Mouse (Mus musculus) hindbrain, postnatal 0 days (tissue): ENCODE measurements around the gene Brinp1. TPM values are rescaled to one million over a fixed set of nuclear protein-coding genes. Genes with fewer than 3 reads are reported as not detected.
A peak's percentile ranks its signal among the peaks of the same experiment; 100 is the strongest.

Experiments used
- ATAC-seq: fragments of 200-750 bp; cut with Nextera tagmentation; 2 replicates; pipeline ENCODE4 v1.8.0; 2017; ENCODE audit warnings: mild to moderate bottlenecking, moderate TSS enrichment, moderate library complexity
- DNase-seq: peaks from one replicate; pipeline ENCODE4 v3.0.0-alpha.2; 2015; ENCODE audit warnings: low spot score
- H3K27ac ChIP-seq: fragments of 300-500 bp; sonication (generic); 2 replicates; pipeline ENCODE4 v1.5.1; 2014; ENCODE audit warnings: mild to moderate bottlenecking
- H3K27me3 ChIP-seq: fragments of 300-500 bp; sonication (generic); 2 replicates; pipeline ENCODE4 v1.6.1; 2014; ENCODE audit warnings: low read length, mixed read lengths; ENCODE audit not compliant: insufficient read depth
- H3K36me3 ChIP-seq: fragments of 300-500 bp; sonication (generic); 2 replicates; pipeline ENCODE4 v1.6.1; 2014; ENCODE audit warnings: low read length, mixed read lengths; ENCODE audit not compliant: insufficient read depth
- H3K4me1 ChIP-seq: fragments of 300-500 bp; sonication (generic); 2 replicates; pipeline ENCODE4 v1.6.1; 2014; ENCODE audit warnings: antibody characterized with exemption, low read length, mixed read lengths; ENCODE audit not compliant: insufficient read depth
- H3K4me2 ChIP-seq: fragments of 300-500 bp; sonication (generic); 2 replicates; pipeline ENCODE4 v1.6.1; 2014; ENCODE audit warnings: low read depth, mild to moderate bottlenecking, low read length, moderate library complexity, mixed read lengths
- H3K4me3 ChIP-seq: fragments of 300-500 bp; sonication (generic); 2 replicates; pipeline ENCODE4 v1.5.1; 2014; ENCODE audit warnings: low read length
- H3K9ac ChIP-seq: fragments of 300-500 bp; sonication (generic); replicated peaks from 2 replicates; pipeline ENCODE4 v1.6.1; 2014; ENCODE audit warnings: mild to moderate bottlenecking, low read length, moderate library complexity, mixed read lengths
- H3K9me3 ChIP-seq: fragments of 300-500 bp; sonication (generic); 2 replicates; pipeline ENCODE4 v1.6.1; 2016; ENCODE audit warnings: low read length, mixed read lengths
- CTCF ChIP-seq: IDR thresholded peaks from 2 replicates; pipeline ENCODE4 v1.5.1; 2016; ENCODE audit warnings: antibody characterized with exemption, control low read depth, low read depth
- WGBS: fragments of 180-500 bp; shearing (Covaris S2); extraction: QIAGEN DNeasy Blood & Tissue Kit; methylation state at CpG from one replicate; pipeline ENCODE4 v1.1.7; 2014; 5-methylcytosine and 5-hydroxymethylcytosine counted together
- polyA plus RNA-seq: library from polyadenylated mRNA; unstranded; fragments of >200 nt; fragmentation: Nextera tagmentation; extraction: Ambion mirVana; gene quantifications from 2 replicates; pipeline ENCODE4 v1.2.1, GENCODE M21; 2015
- total RNA-seq: library from RNA; depleted of rRNA; stranded (reverse); fragments of >200 nt; gene quantifications from 2 replicates; pipeline ENCODE4 v1.2.3, GENCODE M21; 2014

Brinp1 gene
- total and polyA plus RNA-seq, 2 experiments from 2014 or later = 80.5 to 127 TPM

DNA sequence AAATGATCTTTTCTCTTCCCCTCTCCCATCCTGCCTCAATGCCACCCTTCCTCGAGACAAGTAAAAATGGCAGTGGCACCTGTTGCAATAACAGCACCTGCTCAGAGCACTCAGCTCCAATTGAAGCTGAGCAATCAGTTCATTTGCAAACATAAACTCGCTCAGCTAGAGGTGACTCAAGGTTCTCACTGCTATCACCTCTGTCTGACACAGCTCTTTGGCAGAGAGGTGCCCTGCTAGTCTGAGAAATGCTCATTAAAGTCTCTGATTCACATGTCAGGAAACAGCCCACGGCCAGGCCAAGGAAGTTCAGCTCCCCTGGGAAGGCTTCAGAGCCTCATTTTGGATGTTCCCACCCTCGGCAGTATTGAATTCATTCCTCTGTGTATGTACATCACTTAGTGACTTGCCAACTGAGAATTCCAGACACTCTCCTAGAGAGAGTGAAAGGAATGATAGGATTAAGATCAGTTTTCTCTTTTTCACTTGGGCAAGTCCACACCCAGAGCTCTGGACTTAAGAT is 165.7 kb downstream of the Brinp1 start:
- DNase-seq (no peak), ATAC-seq (no peak)
- Histone ChIP-seq H3K4me2 (no peak overlapping the region), H3K27me3 (no peaks in the 10 kb centered on the region), H3K9me3 (no peaks in the 10 kb centered on the region), H3K27ac (no peak overlapping the region), H3K9ac (no peak overlapping the region), H3K4me3 (no peak overlapping the region), H3K36me3 (no peaks in the 10 kb centered on the region), H3K4me1 (no peaks in the 10 kb centered on the region)
- no peak for TF ChIP-seq CTCF
- 55% methylated on average over 4 of the region's 4 CpGs for WGBS

DNA sequence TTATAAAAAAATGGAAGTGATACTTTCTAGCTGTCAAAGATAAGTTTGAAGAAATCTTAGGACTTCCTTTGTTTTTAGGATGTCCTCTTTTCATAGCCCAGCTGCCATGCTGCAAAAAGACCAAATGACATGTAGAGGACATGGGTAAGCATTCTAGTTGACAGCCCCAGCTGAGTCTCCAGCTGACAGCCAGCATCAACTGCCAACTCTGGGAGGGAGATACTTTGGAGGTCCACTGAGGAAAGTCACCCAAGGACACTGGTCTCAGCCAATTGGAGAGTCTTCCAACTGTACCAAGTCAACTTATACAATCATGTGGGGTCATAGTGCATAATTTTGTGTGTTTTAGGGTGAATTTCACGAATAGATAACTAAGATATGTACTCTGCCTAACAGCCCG is 166.6 kb downstream of the Brinp1 start:
- 73% methylated on average over 2 of the region's 2 CpGs for WGBS
- H3K36me3 ChIP-seq = no peaks in the 10 kb centered on the region
- no peaks in the 10 kb centered on the region for H3K4me1 ChIP-seq
- ATAC-seq = no peak
- H3K4me2 ChIP-seq = no peak overlapping the region
- DNase-seq = no peak
- TF ChIP-seq CTCF = no peak
- H3K9me3 ChIP-seq = no peaks in the 10 kb centered on the region
- H3K27ac ChIP-seq = no peak overlapping the region
- H3K27me3 ChIP-seq = no peaks in the 10 kb centered on the region
- H3K4me3 ChIP-seq = no peak overlapping the region
- no peak overlapping the region for H3K9ac ChIP-seq

DNA sequence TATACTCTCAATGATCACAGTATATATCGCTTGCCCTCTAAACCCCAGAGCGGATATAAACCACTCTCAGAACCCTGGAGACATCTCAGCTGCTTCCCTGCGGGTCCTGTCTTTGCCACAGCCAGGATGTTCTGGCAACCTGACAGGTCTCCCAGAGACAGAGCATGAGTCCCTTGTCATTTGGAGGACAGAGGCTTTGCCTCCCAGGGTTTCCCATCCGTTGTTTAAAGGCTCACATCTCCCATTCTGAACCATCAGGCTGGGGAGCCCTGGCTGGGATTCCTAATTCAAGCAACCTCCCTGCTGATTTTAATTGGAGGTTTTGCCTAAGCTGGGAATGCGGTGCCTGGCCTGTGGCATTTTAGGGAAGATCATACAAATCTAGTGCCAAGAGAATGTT is 185.9 kb downstream of the Brinp1 start:
- no peaks in the 10 kb centered on the region for H3K9me3 ChIP-seq
- no peaks in the 10 kb centered on the region for H3K36me3 ChIP-seq
- no peaks in the 10 kb centered on the region for H3K27me3 ChIP-seq
- no peak overlapping the region for H3K9ac ChIP-seq
- H3K27ac ChIP-seq = no peak overlapping the region
- no peak overlapping the region for H3K4me2 ChIP-seq
- WGBS = 24% methylated on average over 5 of the region's 5 CpGs
- DNase-seq (peak; percentile 31), ATAC-seq (peak; percentile 11; the same call in 1 of the 2 replicates)
- no peak overlapping the region for H3K4me3 ChIP-seq
- H3K4me1 ChIP-seq = peaks cover 3% of the 10 kb centered on the region; the same call in 1 of the 2 replicates
- no peak for TF ChIP-seq CTCF

DNA sequence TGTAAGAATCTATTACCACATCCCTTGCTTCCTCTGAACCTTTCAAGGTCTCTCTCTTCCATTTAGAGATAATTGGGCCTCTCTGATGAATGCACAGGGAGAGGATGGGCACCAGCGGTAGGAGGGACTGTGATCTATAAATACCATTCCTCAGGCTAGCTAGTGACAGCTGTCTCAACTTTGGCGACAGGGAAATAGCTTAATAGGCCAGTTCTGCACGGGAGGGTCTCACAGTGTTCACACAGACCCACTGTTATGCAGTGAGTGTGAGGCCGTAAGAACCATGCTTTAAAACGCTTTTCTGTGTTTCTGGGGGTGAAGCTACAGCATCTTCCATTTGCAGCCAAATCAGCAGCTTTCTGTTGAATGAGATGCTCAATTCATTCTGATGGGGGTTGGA is 186.8 kb downstream of the Brinp1 start:
- Histone ChIP-seq H3K27me3 (no peaks in the 10 kb centered on the region), H3K27ac (no peak overlapping the region), H3K4me2 (no peak overlapping the region), H3K4me3 (no peak overlapping the region), H3K9ac (no peak overlapping the region), H3K36me3 (peaks cover 2% of the 10 kb centered on the region; the same call in 1 of the 2 replicates), H3K9me3 (no peaks in the 10 kb centered on the region), H3K4me1 (peaks cover 3% of the 10 kb centered on the region; the same call in 1 of the 2 replicates)
- TF ChIP-seq CTCF = no peak
- 39% methylated on average over 5 of the region's 5 CpGs for WGBS
- ATAC-seq (no peak), DNase-seq (no peak)

DNA sequence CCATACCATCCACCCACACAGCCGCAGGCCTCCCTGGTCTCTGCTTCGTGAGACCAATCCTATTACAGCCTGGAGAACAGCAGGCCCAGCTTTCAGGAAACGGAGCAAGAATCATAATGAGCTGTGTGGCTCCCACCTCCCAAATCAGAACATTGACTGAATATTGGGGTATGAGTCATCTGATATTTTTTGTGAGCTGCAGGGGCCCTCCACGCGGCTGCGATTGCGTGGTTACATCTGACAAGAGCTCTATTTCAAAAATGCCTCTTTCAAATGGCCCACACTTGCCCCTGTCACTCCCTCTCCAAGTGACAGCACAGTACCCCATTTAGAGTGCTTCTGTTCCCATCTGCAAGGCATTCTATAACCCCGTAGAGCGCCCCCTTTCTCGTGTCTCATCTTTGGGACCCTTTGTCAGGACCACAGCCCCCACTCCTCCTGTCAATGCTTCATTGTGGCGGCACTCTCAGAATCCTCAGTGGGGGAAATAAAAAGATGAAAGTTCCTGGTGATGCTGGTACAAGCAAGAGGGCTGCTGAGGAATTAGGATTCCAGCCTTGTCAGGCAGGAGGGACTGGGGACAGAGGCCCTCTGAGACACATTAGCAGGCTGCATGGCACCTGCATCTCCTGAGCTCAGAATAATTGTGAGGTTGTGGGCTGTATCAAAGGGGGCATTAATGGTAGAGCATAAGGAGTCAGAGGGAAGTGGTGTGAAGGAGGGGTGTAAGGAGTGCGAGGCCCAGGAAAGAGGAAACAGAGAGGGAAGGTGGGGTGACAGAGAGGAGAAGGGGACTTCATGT is 188.2 kb downstream of the Brinp1 start:
- no peaks in the 10 kb centered on the region for H3K9me3 ChIP-seq
- peak; percentile 56 for DNase-seq
- ATAC-seq = peak; percentile 85
- peaks cover 3% of the 10 kb centered on the region; the same call in 1 of the 2 replicates for H3K4me1 ChIP-seq
- H3K4me2 ChIP-seq = no peak overlapping the region
- peak overlapping the region; percentile 45 for H3K27ac ChIP-seq
- H3K36me3 ChIP-seq = peaks cover 4% of the 10 kb centered on the region; the same call in 1 of the 2 replicates
- peak; percentile 9; the same call in 1 of the 2 replicates for TF ChIP-seq CTCF
- no peak overlapping the region for H3K4me3 ChIP-seq
- H3K9ac ChIP-seq = no peak overlapping the region
- no peaks in the 10 kb centered on the region for H3K27me3 ChIP-seq
- WGBS = 45% methylated on average over 12 of the region's 12 CpGs

DNA sequence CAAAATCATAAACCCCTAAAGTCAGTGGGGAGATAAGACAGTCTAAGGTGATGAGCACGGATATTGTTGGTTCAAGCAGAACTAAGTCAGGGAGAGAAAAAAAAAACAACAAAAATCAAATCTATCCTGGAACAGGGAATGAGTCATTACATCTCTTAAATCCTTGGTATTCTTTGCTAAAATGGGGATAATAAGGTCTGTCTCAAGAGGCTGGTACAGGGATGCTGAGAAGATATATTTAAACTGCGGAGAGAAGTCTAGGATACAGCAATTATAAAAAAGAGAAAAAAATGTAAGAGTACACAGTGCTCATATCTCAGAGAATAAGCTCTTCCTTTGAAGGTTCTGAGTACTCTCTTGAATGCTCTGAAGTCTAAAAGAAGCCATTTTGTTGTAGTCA is 189.3 kb downstream of the Brinp1 start:
- WGBS = 85% methylated on average over 2 of the region's 2 CpGs
- peaks cover 3% of the 10 kb centered on the region; the same call in 1 of the 2 replicates for H3K4me1 ChIP-seq
- no peaks in the 10 kb centered on the region for H3K27me3 ChIP-seq
- H3K9ac ChIP-seq = no peak overlapping the region
- DNase-seq = no peak
- no peak overlapping the region for H3K4me3 ChIP-seq
- no peak for TF ChIP-seq CTCF
- ATAC-seq = no peak
- no peaks in the 10 kb centered on the region for H3K9me3 ChIP-seq
- H3K27ac ChIP-seq = no peak overlapping the region
- no peak overlapping the region for H3K4me2 ChIP-seq
- peaks cover 4% of the 10 kb centered on the region; the same call in 1 of the 2 replicates for H3K36me3 ChIP-seq

DNA sequence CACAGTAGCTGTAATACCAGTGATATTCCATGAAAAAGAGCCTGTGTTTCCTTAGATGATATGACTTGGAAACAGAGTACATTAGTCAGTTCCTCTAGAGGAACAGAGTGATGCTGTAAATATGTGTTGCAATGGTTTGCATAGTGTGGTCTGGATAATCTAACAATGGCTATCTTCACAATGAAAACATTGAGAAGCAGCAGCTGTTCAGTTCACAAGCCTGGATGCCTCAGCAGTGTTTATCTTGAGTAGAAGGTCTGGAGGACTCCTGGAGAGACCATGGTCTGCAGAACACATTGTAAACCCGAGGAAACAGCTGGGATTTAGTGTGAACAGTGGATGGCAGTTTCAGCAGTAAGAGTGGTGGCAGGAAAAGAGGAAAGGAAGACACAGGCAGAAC is 233.2 kb downstream of the Brinp1 start:
- no peak for TF ChIP-seq CTCF
- DNase-seq (no peak), ATAC-seq (no peak)
- no peak overlapping the region for H3K9ac ChIP-seq
- no peaks in the 10 kb centered on the region for H3K36me3 ChIP-seq
- WGBS = 29% methylated on average over 1 of the region's 1 CpGs
- no peaks in the 10 kb centered on the region for H3K27me3 ChIP-seq
- no peaks in the 10 kb centered on the region for H3K4me1 ChIP-seq
- no peak overlapping the region for H3K4me3 ChIP-seq
- H3K27ac ChIP-seq = no peak overlapping the region
- no peaks in the 10 kb centered on the region for H3K9me3 ChIP-seq
- no peak overlapping the region for H3K4me2 ChIP-seq
